7 mouse cellular contexts compared by ENCODE assay signal in genomic region chr12:70975406-70975805, GRCm38 (mm10). TPM values are rescaled to one million over a fixed set of nuclear protein-coding genes. Genes with fewer than 3 reads are reported as not detected.
DNase-seq lines count a peak whose midpoint lies in the region; ATAC-seq and TF ChIP-seq lines count a peak whose summit lies in the region.

No protein-coding gene starts in this region.

- no peaks in the 10 kb centered on the region for H3K9me3 ChIP-seq in lung, embryonic 15.5 days
- no peaks in the 10 kb centered on the region for H3K9me3 ChIP-seq in hindbrain, embryonic 13.5 days
- no peaks in the 10 kb centered on the region for H3K9me3 ChIP-seq in midbrain, embryonic 15.5 days

- no peak for ATAC-seq in lung, embryonic 15.5 days (ENCODE audit: borderline replicate concordance, extremely low read depth, low FRiP score, low TSS enrichment)
- no peak for ATAC-seq in hindbrain, embryonic 13.5 days (ENCODE audit: low FRiP score)
- ATAC-seq in midbrain, embryonic 15.5 days (replicated peaks), result no peak
- ATAC-seq in megakaryocyte progenitor cell, adult 5-6 weeks (replicated peaks; ENCODE audit: poor library complexity), result no peak

- DNase-seq in lung, adult 18-20 months, result no peak
- DNase-seq in ovary, postnatal 14 days (ENCODE audit: low spot score), result no peak

- no peak for TF ChIP-seq POLR2A in cortical plate, adult 2 months (IDR thresholded peaks at IDR 0.05; ENCODE audit: extremely low read depth, insufficient read depth, low read length)

- H3K9ac ChIP-seq in lung, embryonic 15.5 days, result peak overlapping the region; percentile 84
- peak overlapping the region; percentile 99 for H3K9ac ChIP-seq in hindbrain, embryonic 13.5 days
- H3K9ac ChIP-seq in midbrain, embryonic 15.5 days, result peak overlapping the region; percentile 98

- H3K4me3 ChIP-seq in lung, embryonic 15.5 days, result peak overlapping the region; percentile 83
- peak overlapping the region; percentile 93 for H3K4me3 ChIP-seq in cortical plate, adult 2 months (ENCODE audit: insufficient read depth, low read length)
- peak overlapping the region; percentile 96 for H3K4me3 ChIP-seq in hindbrain, embryonic 13.5 days
- H3K4me3 ChIP-seq in midbrain, embryonic 15.5 days, result peak overlapping the region; percentile 79

- peak overlapping the region; percentile 97 for H3K27ac ChIP-seq in lung, embryonic 15.5 days
- peak overlapping the region; percentile 95 for H3K27ac ChIP-seq in cortical plate, adult 2 months (ENCODE audit: insufficient read depth, low read length)
- H3K27ac ChIP-seq in hindbrain, embryonic 13.5 days, result peak overlapping the region; percentile 98
- peak overlapping the region; percentile 98 for H3K27ac ChIP-seq in midbrain, embryonic 15.5 days

- peak overlapping the region; percentile 64 for H3K4me2 ChIP-seq in lung, embryonic 15.5 days
- H3K4me2 ChIP-seq in hindbrain, embryonic 13.5 days, result peak overlapping the region; percentile 79
- H3K4me2 ChIP-seq in midbrain, embryonic 15.5 days, result peak overlapping the region; percentile 66

- no peak for TF ChIP-seq CTCF in cortical plate, adult 2 months (IDR thresholded peaks at IDR 0.05; ENCODE audit: extremely low read depth, insufficient read depth, low read length)

- H3K27me3 ChIP-seq in lung, embryonic 15.5 days, result no peaks in the 10 kb centered on the region
- H3K27me3 ChIP-seq in hindbrain, embryonic 13.5 days, result no peaks in the 10 kb centered on the region
- H3K27me3 ChIP-seq in midbrain, embryonic 15.5 days (replicated peaks), result no peaks in the 10 kb centered on the region

- 26% methylated on average over 10 of the region's 10 CpGs for WGBS in lung, embryonic 15.5 days
- WGBS in hindbrain, embryonic 13.5 days, result 26% methylated on average over 10 of the region's 10 CpGs
- 27% methylated on average over 10 of the region's 10 CpGs for WGBS in midbrain, embryonic 15.5 days

- peaks cover 18% of the 10 kb centered on the region for H3K36me3 ChIP-seq in lung, embryonic 15.5 days
- peaks cover 20% of the 10 kb centered on the region for H3K36me3 ChIP-seq in hindbrain, embryonic 13.5 days
- H3K36me3 ChIP-seq in midbrain, embryonic 15.5 days (replicated peaks), result 0 out of 2 replicates have a peak, but pooled peaks cover 5% of the 10 kb centered on the region

- H3K4me1 ChIP-seq in lung, embryonic 15.5 days, result peaks cover 16% of the 10 kb centered on the region
- H3K4me1 ChIP-seq in cortical plate, adult 2 months (ENCODE audit: control insufficient read depth, insufficient read depth, low read length), result peaks cover 4% of the 10 kb centered on the region; the same call in 1 of the 2 replicates
- H3K4me1 ChIP-seq in hindbrain, embryonic 13.5 days (replicated peaks), result peaks cover 14% of the 10 kb centered on the region
- peaks cover 13% of the 10 kb centered on the region for H3K4me1 ChIP-seq in midbrain, embryonic 15.5 days

RNA-seq across cellular contexts. Expression of gene Psma3, which starts 1.0 kb away (rescaled TPM):
- polyA plus RNA-seq in lung, embryonic 15.5 days (2015; fragmentation: Nextera tagmentation; extraction: Ambion mirVana), result 651 and 672 TPM in 2 replicates
- polyA plus RNA-seq in cortical plate, adult 2 months (2012; rRNA removed), result 175 and 184 TPM in 2 replicates
- polyA plus RNA-seq in hindbrain, embryonic 13.5 days (2015; fragmentation: Nextera tagmentation; extraction: Ambion mirVana), result 599 and 600 TPM in 2 replicates
- polyA plus RNA-seq in midbrain, embryonic 15.5 days (2015; fragmentation: Nextera tagmentation; extraction: Ambion mirVana), result 495 and 513 TPM in 2 replicates
- 402 and 411 TPM in 2 replicates for total RNA-seq in megakaryocyte progenitor cell, adult 5-6 weeks (2015)
- total RNA-seq in megakaryocyte progenitor cell, adult 5-6 weeks (2017), result 408 and 433 TPM in 2 replicates

RNA-seq across cellular contexts. Expression of gene Actr10, which starts 37.7 kb away (rescaled TPM):
- 232 and 240 TPM in 2 replicates for polyA plus RNA-seq in lung, embryonic 15.5 days (2015; fragmentation: Nextera tagmentation; extraction: Ambion mirVana)
- 82.0 and 82.2 TPM in 2 replicates for polyA plus RNA-seq in cortical plate, adult 2 months (2012; rRNA removed)
- polyA plus RNA-seq in hindbrain, embryonic 13.5 days (2015; fragmentation: Nextera tagmentation; extraction: Ambion mirVana), result 216 TPM in 2 replicates
- 180 and 195 TPM in 2 replicates for polyA plus RNA-seq in midbrain, embryonic 15.5 days (2015; fragmentation: Nextera tagmentation; extraction: Ambion mirVana)
- total RNA-seq in megakaryocyte progenitor cell, adult 5-6 weeks (2015), result 92.6 and 131 TPM in 2 replicates
- total RNA-seq in megakaryocyte progenitor cell, adult 5-6 weeks (2017), result 47.2 and 60.3 TPM in 2 replicates

RNA-seq across cellular contexts. Expression of gene Arid4a, which starts 40.4 kb away (rescaled TPM):
- 39.6 and 39.8 TPM in 2 replicates for polyA plus RNA-seq in lung, embryonic 15.5 days (2015; fragmentation: Nextera tagmentation; extraction: Ambion mirVana)
- polyA plus RNA-seq in cortical plate, adult 2 months (2012; rRNA removed), result 17.8 and 18.4 TPM in 2 replicates
- 41.2 and 41.3 TPM in 2 replicates for polyA plus RNA-seq in hindbrain, embryonic 13.5 days (2015; fragmentation: Nextera tagmentation; extraction: Ambion mirVana)
- polyA plus RNA-seq in midbrain, embryonic 15.5 days (2015; fragmentation: Nextera tagmentation; extraction: Ambion mirVana), result 43.9 and 45.3 TPM in 2 replicates
- total RNA-seq in megakaryocyte progenitor cell, adult 5-6 weeks (2015), result 25.8 and 26.6 TPM in 2 replicates
- total RNA-seq in megakaryocyte progenitor cell, adult 5-6 weeks (2017), result 36.6 and 47.5 TPM in 2 replicates
